Mouse (Mus musculus) embryonic fibroblast, embryonic 13.5 days (primary cell): ENCODE data around the gene Nfix.

Source experiments
- CTCF ChIP-seq: IDR thresholded peaks from 2 replicates; pipeline ENCODE4 v1.5.1; 2011; ENCODE audit warnings: mild to moderate bottlenecking, control low read depth, low read length, moderate library complexity, borderline replicate concordance; ENCODE audit not compliant: insufficient read depth
- POLR2A ChIP-seq: IDR thresholded peaks from 2 replicates; pipeline ENCODE4 v1.6.1; 2011; ENCODE audit warnings: low read depth, mild to moderate bottlenecking, control low read depth, low read length, moderate library complexity

DNA sequence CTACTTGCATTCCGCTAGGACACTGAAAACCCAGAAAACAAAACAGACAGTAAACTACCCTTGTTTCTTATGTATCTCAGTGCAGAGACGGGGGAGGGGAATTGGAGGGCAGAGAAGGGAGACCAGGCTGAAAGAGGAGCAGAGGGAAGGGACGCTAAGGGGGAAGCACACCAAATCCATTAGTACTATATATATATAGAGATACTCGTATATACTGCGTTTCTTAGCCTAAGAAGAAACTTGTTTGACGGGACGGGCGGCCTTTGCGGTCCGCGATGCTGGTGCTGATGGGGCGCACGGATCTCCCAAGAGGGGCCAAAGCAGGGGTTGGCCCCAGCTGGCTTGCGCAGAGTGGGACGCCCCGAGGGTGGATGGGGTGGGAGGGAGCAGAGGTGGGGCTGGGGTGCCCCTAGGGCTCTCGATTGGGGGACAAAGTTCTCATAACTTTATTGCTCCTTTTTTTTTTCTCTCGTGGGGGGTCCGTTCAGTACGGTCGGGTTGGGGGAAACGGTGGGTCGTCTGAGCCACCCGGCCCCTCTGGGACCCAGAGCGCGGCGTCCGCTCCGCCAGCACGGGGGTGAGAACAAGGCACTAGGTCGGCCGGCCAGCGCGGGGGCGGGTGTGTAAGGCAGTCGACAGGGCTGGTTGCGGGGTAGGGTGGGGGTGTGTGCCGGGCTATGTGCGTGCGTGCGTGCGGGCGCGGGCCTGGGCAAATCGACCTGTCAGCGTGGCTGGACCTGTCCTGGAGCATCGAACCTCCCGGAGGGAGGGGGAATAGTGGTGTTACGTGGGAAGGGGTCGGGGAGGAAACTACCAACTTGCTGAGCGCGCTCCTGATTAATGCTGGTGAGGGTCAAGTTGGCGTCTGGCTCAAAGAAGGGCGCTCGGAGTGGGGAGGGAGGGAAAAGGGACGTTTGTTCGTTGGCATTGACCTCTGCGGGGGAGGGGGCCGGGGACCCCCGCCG, 95.0 kb downstream of the Nfix start:
- TF ChIP-seq CTCF (no peak), POLR2A (no peak)
